Mouse (Mus musculus) kidney, embryonic 14.5 days (tissue): ENCODE data around the gene Rnf19b. TPM values are rescaled to one million over a fixed set of nuclear protein-coding genes. Genes with fewer than 3 reads are reported as not detected.

Experiments used
- ATAC-seq: fragments of 200-750 bp; cut with Nextera tagmentation; 2 replicates; pipeline ENCODE4 v1.8.0; 2017; ENCODE audit warnings: moderate number of reproducible peaks, mild to moderate bottlenecking, moderate TSS enrichment, moderate library complexity; ENCODE audit not compliant: low FRiP score, low TSS enrichment
- H3K27ac ChIP-seq: fragments of 300-500 bp; sonication (generic); 2 replicates; pipeline ENCODE4 v1.5.1; 2014; ENCODE audit warnings: low read depth, mild to moderate bottlenecking, low read length, moderate library complexity, mixed read lengths
- H3K27me3 ChIP-seq: fragments of 300-500 bp; sonication (generic); 2 replicates; pipeline ENCODE4 v1.6.1; 2014; ENCODE audit warnings: mild to moderate bottlenecking, low read length; ENCODE audit not compliant: control insufficient read depth, insufficient read depth
- H3K36me3 ChIP-seq: fragments of 300-500 bp; sonication (generic); 2 replicates; pipeline ENCODE4 v1.6.1; 2014; ENCODE audit warnings: low read length, mixed read lengths; ENCODE audit not compliant: control insufficient read depth, insufficient read depth
- H3K4me1 ChIP-seq: fragments of 300-500 bp; sonication (generic); 2 replicates; pipeline ENCODE4 v1.6.1; 2014; ENCODE audit warnings: low read length, mixed read lengths; ENCODE audit not compliant: control insufficient read depth, insufficient read depth
- H3K4me2 ChIP-seq: fragments of 300-500 bp; sonication (generic); replicated peaks from 2 replicates; pipeline ENCODE4 v1.6.1; 2014; ENCODE audit warnings: low read depth, mild to moderate bottlenecking, low read length
- H3K4me3 ChIP-seq: fragments of 300-500 bp; sonication (generic); 2 replicates; pipeline ENCODE4 v1.5.1; 2014; ENCODE audit warnings: mild to moderate bottlenecking, low read length
- H3K9ac ChIP-seq: fragments of 300-500 bp; sonication (generic); 2 replicates; pipeline ENCODE4 v1.6.1; 2014; ENCODE audit warnings: low read depth, mild to moderate bottlenecking, low read length, moderate library complexity
- H3K9me3 ChIP-seq: fragments of 300-500 bp; sonication (generic); 2 replicates; pipeline ENCODE4 v1.6.1; 2016; ENCODE audit warnings: low read length; ENCODE audit not compliant: control insufficient read depth
- WGBS: fragments of 180-500 bp; shearing (Covaris S2); extraction: QIAGEN DNeasy Blood & Tissue Kit; methylation state at CpG from one replicate; pipeline ENCODE4 v1.1.7; 2014; 5-methylcytosine and 5-hydroxymethylcytosine counted together
- polyA plus RNA-seq: library from polyadenylated mRNA; unstranded; fragments of >200 nt; fragmentation: Nextera tagmentation; extraction: Ambion mirVana; gene quantifications from 2 replicates; pipeline ENCODE4 v1.2.1, GENCODE M21; 2014

The Rnf19b gene
- polyA plus RNA-seq, 1 experiment from 2014 or later, result 7.6 TPM

DNA sequence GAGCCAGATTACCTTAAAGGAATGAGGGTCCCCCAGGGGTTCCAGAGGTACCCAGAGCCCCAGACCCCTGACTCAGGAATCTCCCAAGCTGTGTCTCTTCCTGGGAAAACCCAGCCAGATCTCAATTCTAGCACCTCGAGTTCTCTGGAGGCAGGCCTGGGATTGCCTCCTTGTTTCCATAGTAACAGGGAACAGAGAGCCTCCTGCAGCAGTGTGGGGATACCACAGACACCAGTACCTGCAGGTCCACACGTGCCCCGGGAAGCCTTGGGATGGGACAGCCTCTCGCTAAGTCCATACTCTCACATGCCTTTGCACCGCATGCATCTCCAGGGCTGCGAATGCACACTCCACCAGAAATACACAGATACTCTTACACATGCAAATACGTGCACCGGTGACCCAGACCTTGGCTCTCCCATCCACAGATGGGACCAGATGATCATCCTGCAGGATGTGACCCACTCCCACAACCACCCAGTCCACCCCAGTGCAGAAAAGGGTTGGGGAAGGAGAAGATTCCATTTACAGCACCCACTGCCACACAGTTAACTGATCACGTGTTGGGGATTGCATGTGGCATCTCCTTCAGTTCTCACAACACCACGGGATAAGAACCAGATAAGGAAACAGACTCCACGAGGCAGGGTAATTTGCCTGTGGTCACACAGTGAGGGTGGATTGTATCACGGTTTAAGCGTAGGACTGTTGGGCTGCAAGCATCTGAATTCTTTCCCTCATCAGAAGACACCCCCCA lies 70.7 kb downstream of the Rnf19b start:
- H3K27ac ChIP-seq, result no peak overlapping the region
- 47% methylated on average over 13 of the region's 13 CpGs for WGBS
- H3K9me3 ChIP-seq, result no peaks in the 10 kb centered on the region
- no peak overlapping the region for H3K4me2 ChIP-seq
- H3K36me3 ChIP-seq, result no peaks in the 10 kb centered on the region
- peaks cover 35% of the 10 kb centered on the region for H3K4me1 ChIP-seq
- ATAC-seq, result no peak
- H3K27me3 ChIP-seq, result 0 out of 2 replicates have a peak, but pooled peaks cover 3% of the 10 kb centered on the region
- no peak overlapping the region for H3K9ac ChIP-seq
- no peak overlapping the region for H3K4me3 ChIP-seq

DNA sequence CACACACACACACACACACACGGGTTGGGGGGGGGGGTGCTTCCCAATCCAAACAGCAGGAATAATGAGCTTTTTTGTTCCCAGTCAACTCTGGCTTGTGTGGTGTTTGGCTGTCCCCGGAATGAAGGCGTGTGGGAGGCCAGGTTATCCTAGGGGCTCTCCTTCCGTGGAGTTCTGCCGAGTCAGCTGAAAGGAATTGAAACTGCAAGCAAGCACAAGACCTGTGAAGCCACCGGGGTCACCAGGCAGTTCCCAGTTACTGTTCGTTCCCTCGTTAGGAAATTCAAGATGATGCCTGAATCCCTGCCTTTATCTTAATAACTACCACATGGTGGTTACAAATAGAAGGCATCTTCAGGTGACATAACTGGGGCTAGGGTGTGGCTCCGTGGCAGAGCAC lies 71.3 kb downstream of the Rnf19b start:
- no peak overlapping the region; the same call in 1 of the 2 replicates for H3K4me2 ChIP-seq
- no peaks in the 10 kb centered on the region for H3K9me3 ChIP-seq
- ATAC-seq, result no peak
- no peak overlapping the region for H3K27ac ChIP-seq
- 29% methylated on average over 9 of the region's 9 CpGs for WGBS
- H3K4me1 ChIP-seq, result peaks cover 35% of the 10 kb centered on the region
- no peak overlapping the region for H3K9ac ChIP-seq
- no peak overlapping the region for H3K4me3 ChIP-seq
- no peaks in the 10 kb centered on the region for H3K36me3 ChIP-seq
- 0 out of 2 replicates have a peak, but pooled peaks cover 3% of the 10 kb centered on the region for H3K27me3 ChIP-seq

GRCm38 (mm10) chr4:129130149-129130548 lies 72.1 kb downstream of the Rnf19b start:
- Histone ChIP-seq H3K9me3 (no peaks in the 10 kb centered on the region), H3K4me2 (peak overlapping the region; percentile 52), H3K27ac (peak overlapping the region; percentile 85), H3K36me3 (no peaks in the 10 kb centered on the region), H3K4me1 (peaks cover 35% of the 10 kb centered on the region), H3K9ac (0 out of 2 replicates have a peak overlapping the region, but pooled peaks have one; percentile 53), H3K27me3 (0 out of 2 replicates have a peak, but pooled peaks cover 3% of the 10 kb centered on the region), H3K4me3 (peak overlapping the region; percentile 34; the same call in 1 of the 2 replicates)
- ATAC-seq, result peak; percentile 58
- 4% methylated on average over 8 of the region's 8 CpGs for WGBS

DNA sequence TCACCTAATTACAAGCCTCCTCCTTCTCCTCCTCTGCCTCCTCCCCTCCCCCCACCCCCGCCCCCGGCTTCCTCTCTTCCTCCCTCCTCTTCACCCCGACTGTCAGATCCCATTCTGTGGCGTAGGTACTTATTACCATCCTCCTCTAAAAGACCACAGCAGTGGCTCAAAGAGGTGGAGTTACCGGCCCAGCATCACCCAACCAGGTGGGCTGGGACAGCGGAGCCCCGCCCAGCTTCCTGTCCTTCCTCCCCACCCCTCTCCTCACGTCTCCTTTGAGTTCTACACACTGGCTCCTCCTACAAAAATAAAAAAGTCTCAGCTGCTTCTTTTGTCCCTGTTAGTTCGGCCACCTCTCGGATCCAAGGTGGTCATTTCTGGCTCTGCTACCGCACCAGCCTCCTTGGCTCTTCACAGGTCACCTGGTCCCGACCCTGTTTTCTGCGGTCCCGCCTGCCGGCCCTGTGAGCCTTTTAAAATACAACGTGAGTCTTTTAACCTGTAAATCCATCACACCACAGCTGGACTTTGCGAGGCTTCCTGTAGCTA lies 72.8 kb downstream of the Rnf19b start:
- no peaks in the 10 kb centered on the region for H3K36me3 ChIP-seq
- no peaks in the 10 kb centered on the region for H3K9me3 ChIP-seq
- H3K4me2 ChIP-seq, result peak overlapping the region; percentile 52
- ATAC-seq, result peak; percentile 82
- peak overlapping the region; percentile 53; the same call in 1 of the 2 replicates for H3K9ac ChIP-seq
- peaks cover 5% of the 10 kb centered on the region; the same call in 1 of the 2 replicates for H3K27me3 ChIP-seq
- H3K27ac ChIP-seq, result peak overlapping the region; percentile 85
- peaks cover 34% of the 10 kb centered on the region for H3K4me1 ChIP-seq
- 0% methylated on average over 17 of the region's 17 CpGs for WGBS
- peak overlapping the region; percentile 34 for H3K4me3 ChIP-seq

DNA sequence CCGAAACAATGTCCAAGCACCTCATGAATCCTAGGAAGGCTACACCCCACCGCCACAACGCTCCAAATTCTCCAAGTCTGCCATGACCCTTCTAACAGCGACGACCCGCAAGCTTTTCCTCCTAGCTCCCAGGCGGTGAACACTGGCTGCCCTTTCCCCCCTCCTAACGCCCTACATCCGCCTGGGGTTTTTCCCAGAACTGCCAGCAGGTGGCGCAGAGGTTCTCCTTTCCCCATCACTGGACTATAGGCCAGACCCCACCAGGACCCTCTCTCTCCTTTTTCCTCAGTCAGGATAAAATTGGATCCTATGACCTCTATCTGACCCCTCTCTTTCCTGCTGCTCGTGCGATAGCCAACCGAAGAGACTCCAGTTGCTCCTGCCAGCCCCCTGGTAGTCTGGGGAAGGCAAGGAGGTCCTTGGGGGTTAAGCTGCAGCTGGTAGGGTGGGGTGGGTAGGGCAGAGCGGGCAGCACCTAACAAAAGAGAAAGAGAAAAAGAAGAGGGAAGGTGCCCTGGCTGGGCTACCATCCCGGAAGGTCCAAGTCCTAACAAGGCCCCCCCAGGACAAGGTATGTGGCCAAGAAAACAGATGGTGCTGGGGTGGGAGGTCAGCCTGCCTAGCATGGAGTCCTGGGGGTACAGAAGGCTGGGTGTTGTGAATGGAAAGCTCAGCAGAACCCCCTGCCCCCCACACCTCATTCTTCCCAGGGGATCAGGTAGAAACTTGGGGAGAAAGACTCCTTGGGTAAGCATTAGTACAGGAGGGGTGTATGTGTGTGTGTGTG lies 76.9 kb downstream of the Rnf19b start:
- H3K4me1 ChIP-seq, result peaks cover 19% of the 10 kb centered on the region
- H3K27me3 ChIP-seq, result peaks cover 3% of the 10 kb centered on the region
- no peaks in the 10 kb centered on the region for H3K9me3 ChIP-seq
- WGBS, result 10% methylated on average over 15 of the region's 15 CpGs
- H3K4me2 ChIP-seq, result 0 out of 2 replicates have a peak overlapping the region, but pooled peaks have one; percentile 25
- no peaks in the 10 kb centered on the region for H3K36me3 ChIP-seq
- peak; percentile 47; the same call in 1 of the 2 replicates for ATAC-seq
- H3K27ac ChIP-seq, result no peak overlapping the region
- no peak overlapping the region for H3K9ac ChIP-seq
- no peak overlapping the region for H3K4me3 ChIP-seq

Other genes with a start within 250 kb of the Rnf19b start
- gene Trim62, start 174.7 kb upstream of the Rnf19b start, polyA plus RNA-seq, result 7.3 and 11.0 TPM in 2 replicates
- gene Azin2, start 95.8 kb upstream of the Rnf19b start, polyA plus RNA-seq, result 16.0 and 17.0 TPM in 2 replicates
- gene Ak2, start 66.3 kb upstream of the Rnf19b start, polyA plus RNA-seq, result 152 and 171 TPM in 2 replicates
- gene Tmem54, start 47.3 kb downstream of the Rnf19b start, polyA plus RNA-seq, result 8.5 and 10.0 TPM in 2 replicates
- 0.83 TPM in 2 replicates for gene Hpca, start 63.8 kb downstream of the Rnf19b start, polyA plus RNA-seq
- 4.3 and 5.7 TPM in 2 replicates for gene Fndc5, start 78.7 kb downstream of the Rnf19b start, polyA plus RNA-seq
- gene S100pbp, start 131.5 kb downstream of the Rnf19b start, polyA plus RNA-seq, result 17.3 and 28.9 TPM in 2 replicates
- gene Yars, start 131.5 kb downstream of the Rnf19b start, polyA plus RNA-seq, result 68.4 and 92.6 TPM in 2 replicates
- 7.3 and 7.8 TPM in 2 replicates for gene C77080, start 203.1 kb downstream of the Rnf19b start, polyA plus RNA-seq
- 0.63 and 0.84 TPM in 2 replicates for gene Sync, start 229.3 kb downstream of the Rnf19b start, polyA plus RNA-seq